Mouse (Mus musculus): ENCODE data around the gene Thap12.

The Thap12 gene

DNA sequence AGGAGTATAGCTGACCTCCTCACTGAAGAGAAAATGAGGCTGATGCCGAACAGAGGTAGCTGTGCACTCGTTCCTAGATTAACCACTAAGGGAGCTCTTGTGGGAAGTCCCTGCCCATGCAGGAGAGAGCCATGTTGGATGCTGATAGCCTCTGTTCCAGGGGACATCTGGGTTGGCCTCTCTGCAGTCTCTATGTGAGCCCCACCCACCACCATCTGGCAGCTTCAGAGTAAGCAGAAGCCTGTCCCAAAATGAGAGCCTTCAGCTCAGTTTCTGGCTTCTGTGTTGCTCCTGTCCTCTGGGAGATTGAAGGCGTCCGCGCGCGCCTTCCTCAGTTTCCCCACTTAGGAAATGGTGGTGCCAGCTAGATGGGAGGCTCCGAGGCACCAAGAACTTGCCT is 53.7 kb downstream of the Thap12 start:
- no peak for DNase-seq (ENCODE audit: low spot score)

DNA sequence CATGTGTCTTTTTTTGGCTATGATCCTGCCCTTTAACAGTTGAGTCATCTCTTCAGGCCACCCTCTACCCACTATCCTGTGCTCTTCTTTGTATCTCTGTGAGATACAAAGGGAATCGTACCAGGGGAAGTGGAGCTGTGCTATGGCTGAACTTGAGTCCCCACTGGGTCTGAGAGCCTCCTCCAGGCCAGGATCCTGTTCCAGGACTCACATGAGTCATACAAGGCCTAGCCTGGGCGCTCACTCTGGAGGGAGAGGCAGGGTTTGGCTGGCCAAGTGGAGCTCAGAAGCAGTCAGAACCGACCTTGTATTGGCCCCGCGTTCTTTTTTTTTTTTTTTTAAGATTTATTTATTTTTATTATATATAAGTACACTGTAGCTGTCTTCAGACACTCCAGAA is 57.2 kb downstream of the Thap12 start:
- no peak for DNase-seq (ENCODE audit: low spot score)

DNA sequence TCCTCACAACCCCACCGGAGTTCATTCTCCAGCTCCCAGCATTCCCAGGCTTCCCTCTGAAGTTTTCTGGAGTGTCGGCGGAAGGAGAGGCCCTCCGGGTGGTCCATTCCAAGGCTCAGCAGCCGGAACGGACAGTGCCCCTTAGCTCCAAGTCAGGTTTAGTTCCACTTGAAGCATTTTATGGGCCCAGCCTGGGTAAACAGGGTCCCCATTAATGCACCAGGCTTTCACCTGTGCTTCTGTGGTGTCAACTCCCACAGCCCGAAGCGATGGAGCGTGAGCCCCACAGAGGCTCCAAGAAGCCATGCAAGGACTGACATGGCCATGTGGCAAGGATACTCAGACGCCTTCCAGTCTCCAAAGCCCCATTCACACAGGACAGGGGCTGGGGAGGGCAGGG is 61.0 kb downstream of the Thap12 start:
- DNase-seq (ENCODE audit: low spot score): no peak

DNA sequence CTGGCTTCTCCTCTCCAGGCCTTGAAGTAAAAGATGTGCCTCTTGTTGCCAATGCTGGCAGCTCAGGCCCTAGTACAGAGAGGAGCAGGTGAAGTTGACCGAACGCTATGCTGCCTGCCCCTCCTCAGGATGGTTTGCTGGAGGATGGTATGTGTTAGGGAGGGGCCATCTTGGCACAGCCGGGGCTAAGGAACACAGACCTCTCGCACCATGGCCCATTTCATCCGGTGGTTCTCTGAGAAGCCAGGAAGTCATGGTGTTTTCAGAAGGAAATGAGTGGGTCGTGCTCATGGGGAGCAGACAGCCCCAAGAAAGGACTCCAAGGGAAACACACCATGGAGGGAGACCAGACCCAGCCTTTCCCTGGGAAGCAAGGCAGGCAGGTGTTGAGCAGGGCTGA is 64.4 kb downstream of the Thap12 start:
- DNase-seq (ENCODE audit: low spot score): no peak
